Mouse (Mus musculus) midbrain, embryonic 16.5 days (tissue): ENCODE measurements around the gene Ccdc88c. TPM values are rescaled to one million over a fixed set of nuclear protein-coding genes. Genes with fewer than 3 reads are reported as not detected.

ENCODE experiments used
- ATAC-seq: fragments of 200-750 bp; cut with Nextera tagmentation; 2 replicates; pipeline ENCODE4 v1.8.0; 2017; ENCODE audit warnings: moderate TSS enrichment
- H3K27ac ChIP-seq: fragments of 300-500 bp; sonication (generic); 2 replicates; pipeline ENCODE4 v1.5.1; 2014; ENCODE audit warnings: mild to moderate bottlenecking, low read length, mixed read lengths
- H3K27me3 ChIP-seq: fragments of 300-500 bp; sonication (generic); 2 replicates; pipeline ENCODE4 v1.6.1; 2014; ENCODE audit warnings: low read depth, low read length, mixed read lengths; ENCODE audit not compliant: control insufficient read depth, insufficient read depth
- H3K36me3 ChIP-seq: fragments of 300-500 bp; sonication (generic); 2 replicates; pipeline ENCODE4 v1.6.1; 2014; ENCODE audit warnings: mild to moderate bottlenecking, low read length, moderate library complexity, mixed read lengths; ENCODE audit not compliant: control insufficient read depth, insufficient read depth
- H3K4me1 ChIP-seq: fragments of 300-500 bp; sonication (generic); 2 replicates; pipeline ENCODE4 v1.6.1; 2014; ENCODE audit warnings: mild to moderate bottlenecking, low read length, mixed read lengths; ENCODE audit not compliant: control insufficient read depth, insufficient read depth
- H3K4me2 ChIP-seq: fragments of 300-500 bp; sonication (generic); 2 replicates; pipeline ENCODE4 v1.6.1; 2014; ENCODE audit warnings: mild to moderate bottlenecking, low read length, mixed read lengths
- H3K4me3 ChIP-seq: fragments of 300-500 bp; sonication (generic); 2 replicates; pipeline ENCODE4 v1.5.1; 2014; ENCODE audit warnings: low read depth, mild to moderate bottlenecking, low read length, moderate library complexity, mixed read lengths
- H3K9ac ChIP-seq: fragments of 300-500 bp; sonication (generic); 2 replicates; pipeline ENCODE4 v1.6.1; 2014; ENCODE audit warnings: low read depth, low read length, mixed read lengths
- H3K9me3 ChIP-seq: fragments of 300-500 bp; sonication (generic); replicated peaks from 2 replicates; pipeline ENCODE4 v1.6.1; 2014; ENCODE audit warnings: mild to moderate bottlenecking, low read length, mixed read lengths; ENCODE audit not compliant: control insufficient read depth, poor library complexity, severe bottlenecking
- WGBS: fragments of 180-500 bp; shearing (Covaris S2); extraction: QIAGEN DNeasy Blood & Tissue Kit; methylation state at CpG from one replicate; pipeline ENCODE4 v1.1.7; 2014; 5-methylcytosine and 5-hydroxymethylcytosine counted together
- polyA plus RNA-seq: library from polyadenylated mRNA; unstranded; fragments of >200 nt; fragmentation: Nextera tagmentation; extraction: Ambion mirVana; gene quantifications from 2 replicates; pipeline ENCODE4 v1.2.1, GENCODE M21; 2015

Gene Ccdc88c
- polyA plus RNA-seq, 1 experiment from 2014 or later: 12.5 TPM

- Histone ChIP-seq H3K36me3 (no peaks in the 10 kb centered on the region), H3K9ac (no peak overlapping the region), H3K9me3 (no peaks in the 10 kb centered on the region), H3K4me2 (no peak overlapping the region), H3K27ac (no peak overlapping the region), H3K4me1 (no peaks in the 10 kb centered on the region), H3K4me3 (no peak overlapping the region), H3K27me3 (no peaks in the 10 kb centered on the region)
- 90% methylated on average over 3 of the region's 3 CpGs for WGBS
- no peak for ATAC-seq
Measured at GRCm38 (mm10) chr12:100885585-100885984, 143.3 kb downstream of the Ccdc88c start.

GRCm38 (mm10) chr12:100883168-100883567 is 145.7 kb downstream of the Ccdc88c start:
- no peak for ATAC-seq
- H3K27me3 ChIP-seq: no peaks in the 10 kb centered on the region
- no peak overlapping the region for H3K4me3 ChIP-seq
- no peaks in the 10 kb centered on the region for H3K36me3 ChIP-seq
- H3K9me3 ChIP-seq: no peaks in the 10 kb centered on the region
- no peaks in the 10 kb centered on the region for H3K4me1 ChIP-seq
- H3K9ac ChIP-seq: no peak overlapping the region
- H3K27ac ChIP-seq: no peak overlapping the region
- H3K4me2 ChIP-seq: no peak overlapping the region
- 85% methylated on average over 7 of the region's 7 CpGs for WGBS

GRCm38 (mm10) chr12:100878556-100878955 is 150.3 kb downstream of the Ccdc88c start:
- no peaks in the 10 kb centered on the region for H3K9me3 ChIP-seq
- no peaks in the 10 kb centered on the region for H3K4me1 ChIP-seq
- 91% methylated on average over 16 of the region's 16 CpGs for WGBS
- H3K27me3 ChIP-seq: no peaks in the 10 kb centered on the region
- no peak for ATAC-seq
- H3K4me3 ChIP-seq: no peak overlapping the region
- H3K4me2 ChIP-seq: no peak overlapping the region
- H3K36me3 ChIP-seq: no peaks in the 10 kb centered on the region
- H3K27ac ChIP-seq: no peak overlapping the region
- no peak overlapping the region for H3K9ac ChIP-seq

- ATAC-seq: no peak
- Histone ChIP-seq H3K9ac (no peak overlapping the region), H3K27me3 (no peaks in the 10 kb centered on the region), H3K4me3 (no peak overlapping the region), H3K4me1 (no peaks in the 10 kb centered on the region), H3K9me3 (no peaks in the 10 kb centered on the region), H3K4me2 (no peak overlapping the region), H3K36me3 (no peaks in the 10 kb centered on the region), H3K27ac (no peak overlapping the region)
- WGBS: 81% methylated on average over 6 of the region's 6 CpGs
Measured at GRCm38 (mm10) chr12:100877936-100878335, 150.9 kb downstream of the Ccdc88c start.

- 77% methylated on average over 4 of the region's 6 CpGs for WGBS
- Histone ChIP-seq H3K4me3 (no peak overlapping the region), H3K27ac (no peak overlapping the region), H3K9me3 (no peaks in the 10 kb centered on the region), H3K4me2 (no peak overlapping the region), H3K4me1 (no peaks in the 10 kb centered on the region), H3K36me3 (no peaks in the 10 kb centered on the region), H3K9ac (no peak overlapping the region), H3K27me3 (no peaks in the 10 kb centered on the region)
- no peak for ATAC-seq
Measured at GRCm38 (mm10) chr12:100875960-100876359, 152.9 kb downstream of the Ccdc88c start.

GRCm38 (mm10) chr12:100875553-100875952 is 153.3 kb downstream of the Ccdc88c start:
- Histone ChIP-seq H3K9me3 (no peaks in the 10 kb centered on the region), H3K27ac (no peak overlapping the region), H3K36me3 (no peaks in the 10 kb centered on the region), H3K9ac (no peak overlapping the region), H3K27me3 (no peaks in the 10 kb centered on the region), H3K4me3 (no peak overlapping the region), H3K4me1 (no peaks in the 10 kb centered on the region), H3K4me2 (no peak overlapping the region)
- 59% methylated on average over 3 of the region's 3 CpGs for WGBS
- ATAC-seq: no peak

- Histone ChIP-seq H3K4me3 (no peak overlapping the region), H3K9ac (no peak overlapping the region), H3K36me3 (no peaks in the 10 kb centered on the region), H3K27ac (no peak overlapping the region), H3K4me2 (no peak overlapping the region), H3K9me3 (no peaks in the 10 kb centered on the region), H3K27me3 (no peaks in the 10 kb centered on the region), H3K4me1 (no peaks in the 10 kb centered on the region)
- 80% methylated on average over 3 of the region's 3 CpGs for WGBS
- ATAC-seq: no peak
Measured at GRCm38 (mm10) chr12:100873612-100874011, 155.2 kb downstream of the Ccdc88c start.

GRCm38 (mm10) chr12:100871841-100872240 is 157.0 kb downstream of the Ccdc88c start:
- Histone ChIP-seq H3K9me3 (no peaks in the 10 kb centered on the region), H3K27me3 (no peaks in the 10 kb centered on the region), H3K9ac (no peak overlapping the region), H3K4me2 (no peak overlapping the region), H3K4me3 (no peak overlapping the region), H3K36me3 (no peaks in the 10 kb centered on the region), H3K4me1 (no peaks in the 10 kb centered on the region), H3K27ac (no peak overlapping the region)
- WGBS: 89% methylated on average over 2 of the region's 2 CpGs
- no peak for ATAC-seq

- 93% methylated on average over 6 of the region's 6 CpGs for WGBS
- no peak for ATAC-seq
- Histone ChIP-seq H3K9me3 (no peaks in the 10 kb centered on the region), H3K27me3 (no peaks in the 10 kb centered on the region), H3K4me3 (no peak overlapping the region), H3K27ac (no peak overlapping the region), H3K9ac (no peak overlapping the region), H3K4me2 (no peak overlapping the region), H3K4me1 (no peaks in the 10 kb centered on the region), H3K36me3 (no peaks in the 10 kb centered on the region)
Measured at GRCm38 (mm10) chr12:100871234-100871633, 157.6 kb downstream of the Ccdc88c start.
